19 mouse cellular contexts compared by ENCODE assay signal in genomic region chr11:69891482-69891881, GRCm38 (mm10). TPM values are rescaled to one million over a fixed set of nuclear protein-coding genes. Genes with fewer than 3 reads are reported as not detected.
DNase-seq lines count a peak whose midpoint lies in the region; ATAC-seq and TF ChIP-seq lines count a peak whose summit lies in the region.
"Had no signal": no experiment of that assay in that cellular context is flagged by ENCODE, and none has a peak within 500 bp of the region (broad histone marks: within the 10 kb centered on the region; RNA-seq: fewer than 3 reads in every experiment).

No protein-coding gene starts in this region.

- H3K4me2 ChIP-seq in heart, embryonic 13.5 days, result no peak overlapping the region
- no peak overlapping the region for H3K4me2 ChIP-seq in lung, embryonic 16.5 days (ENCODE audit: low read depth, low read length)
- no peak overlapping the region for H3K4me2 ChIP-seq in heart, embryonic 15.5 days
- H3K4me2 ChIP-seq: hindbrain, embryonic 12.5 days; limb, embryonic 15.5 days; midbrain, embryonic 12.5 days; stomach, embryonic 15.5 days had no signal

- TF ChIP-seq EP300 in MEL (IDR thresholded peaks at IDR 0.05; ENCODE audit: low read depth in 1 of 2, low read length in 2 of 2), result peak; percentile 26 to 49; a peak in 3 of 4 replicates

- 0 out of 2 replicates have a peak overlapping the region, but pooled peaks have one; percentile 32 for H3K27ac ChIP-seq in heart, embryonic 13.5 days (replicated peaks)
- H3K27ac ChIP-seq in lung, embryonic 16.5 days (ENCODE audit: low read length), result no peak overlapping the region
- no peak overlapping the region for H3K27ac ChIP-seq in MEL (ENCODE audit: control insufficient read depth, low read depth, low read length)
- no peak overlapping the region for H3K27ac ChIP-seq in heart, embryonic 15.5 days
- H3K27ac ChIP-seq: hindbrain, embryonic 12.5 days; limb, embryonic 15.5 days; midbrain, embryonic 12.5 days; neural tube, embryonic 12.5 days; stomach, embryonic 15.5 days had no signal

- no peak overlapping the region for H3K9ac ChIP-seq in heart, embryonic 13.5 days
- H3K9ac ChIP-seq in lung, embryonic 16.5 days (ENCODE audit: low read length), result no peak overlapping the region
- H3K9ac ChIP-seq in MEL (ENCODE audit: control insufficient read depth, low read depth, low read length, poor library complexity, severe bottlenecking), result no peak overlapping the region
- no peak overlapping the region for H3K9ac ChIP-seq in heart, embryonic 15.5 days
- H3K9ac ChIP-seq: hindbrain, embryonic 12.5 days; limb, embryonic 15.5 days; midbrain, embryonic 12.5 days; neural tube, embryonic 12.5 days; stomach, embryonic 15.5 days had no signal

- DNase-seq in heart, adult 18-20 months, result no peak
- DNase-seq in lung, postnatal 36 days, result no peak
- peak; percentile 73 for DNase-seq in MEL (ENCODE audit: low read depth, low spot score)
- DNase-seq in kidney, postnatal 10 days, result no peak
- DNase-seq in T-cell, adult 2 months (ENCODE audit: low spot score), result no peak
- DNase-seq: adrenal gland, postnatal 10 days; cerebellum, adult 11 months had no signal

- H3K4me1 ChIP-seq in heart, embryonic 13.5 days, result peaks cover 36% of the 10 kb centered on the region
- H3K4me1 ChIP-seq in lung, embryonic 16.5 days (replicated peaks; ENCODE audit: control insufficient read depth, insufficient read depth, low read length), result peaks cover 8% of the 10 kb centered on the region
- peaks cover 13 to 27% of the 10 kb centered on the region in 2 experiments for H3K4me1 ChIP-seq in MEL (ENCODE audit: control insufficient read depth in 1 of 2, insufficient read depth in 2 of 2, low read length in 2 of 2)
- peaks cover 29% of the 10 kb centered on the region for H3K4me1 ChIP-seq in heart, embryonic 15.5 days (replicated peaks)
- H3K4me1 ChIP-seq: hindbrain, embryonic 12.5 days; midbrain, embryonic 12.5 days; neural tube, embryonic 12.5 days; stomach, embryonic 15.5 days had no signal

- ATAC-seq in heart, embryonic 13.5 days (ENCODE audit: extremely low read depth, insufficient number of reproducible peaks, low FRiP score, low TSS enrichment), result no peak
- peak; percentile 53; the same call in 1 of the 2 replicates for ATAC-seq in lung, embryonic 16.5 days (ENCODE audit: low read depth)
- ATAC-seq in heart, embryonic 15.5 days (replicated peaks; ENCODE audit: insufficient number of reproducible peaks, insufficient read depth, low FRiP score, low read depth), result peak; percentile 49; the same call in 1 of the 2 replicates
- ATAC-seq: Patski had no signal

- no peaks in the 10 kb centered on the region for H3K36me3 ChIP-seq in heart, embryonic 13.5 days
- H3K36me3 ChIP-seq in lung, embryonic 16.5 days (ENCODE audit: control insufficient read depth, insufficient read depth, low read length), result no peaks in the 10 kb centered on the region
- H3K36me3 ChIP-seq in MEL (ENCODE audit: control insufficient read depth in 1 of 2, insufficient read depth in 2 of 2, low read length in 2 of 2), result peaks cover 0 to 15% of the 10 kb centered on the region in 2 experiments; a peak in 2 of 4 replicates
- no peaks in the 10 kb centered on the region for H3K36me3 ChIP-seq in heart, embryonic 15.5 days
- H3K36me3 ChIP-seq: hindbrain, embryonic 12.5 days; limb, embryonic 15.5 days; midbrain, embryonic 12.5 days; neural tube, embryonic 12.5 days; stomach, embryonic 15.5 days had no signal

- 14% methylated on average over 4 of the region's 4 CpGs for WGBS in heart, embryonic 13.5 days
- WGBS in lung, embryonic 16.5 days, result 34% methylated on average over 4 of the region's 4 CpGs
- WGBS in heart, embryonic 15.5 days, result 21% methylated on average over 4 of the region's 4 CpGs

- TF ChIP-seq POLR2A in MEL (IDR thresholded peaks at IDR 0.05; ENCODE audit: control insufficient read depth in 1 of 2, insufficient read depth in 1 of 2, low read depth in 1 of 2, low read length in 2 of 2, poor library complexity in 1 of 2), result no peak

- H3K4me3 ChIP-seq in heart, embryonic 13.5 days, result no peak overlapping the region
- no peak overlapping the region for H3K4me3 ChIP-seq in lung, embryonic 16.5 days (ENCODE audit: low read length)
- no peak overlapping the region for H3K4me3 ChIP-seq in MEL (ENCODE audit: control insufficient read depth in 1 of 2, insufficient read depth in 1 of 2, low read depth in 2 of 2, low read length in 2 of 2)
- no peak overlapping the region for H3K4me3 ChIP-seq in heart, embryonic 15.5 days
- H3K4me3 ChIP-seq: hindbrain, embryonic 12.5 days; limb, embryonic 15.5 days; midbrain, embryonic 12.5 days; neural tube, embryonic 12.5 days; stomach, embryonic 15.5 days had no signal

- H3K79me2 ChIP-seq in MEL (ENCODE audit: control insufficient read depth, insufficient read depth, low read length, poor library complexity), result no peaks in the 10 kb centered on the region; the same call in none of the 2 replicates

- no peaks in the 10 kb centered on the region for H3K9me3 ChIP-seq in heart, embryonic 13.5 days
- H3K9me3 ChIP-seq in lung, embryonic 16.5 days (ENCODE audit: control insufficient read depth, low read length), result no peaks in the 10 kb centered on the region
- H3K9me3 ChIP-seq in MEL (replicated peaks; ENCODE audit: insufficient read depth, low read length), result no peaks in the 10 kb centered on the region
- H3K9me3 ChIP-seq in heart, embryonic 15.5 days (replicated peaks), result no peaks in the 10 kb centered on the region
- H3K9me3 ChIP-seq: hindbrain, embryonic 12.5 days; limb, embryonic 15.5 days; midbrain, embryonic 12.5 days; neural tube, embryonic 12.5 days; stomach, embryonic 15.5 days had no signal

- H3K27me3 ChIP-seq in heart, embryonic 13.5 days (replicated peaks), result peaks cover 6% of the 10 kb centered on the region; the same call in 1 of the 2 replicates
- H3K27me3 ChIP-seq in lung, embryonic 16.5 days (ENCODE audit: control insufficient read depth, insufficient read depth, low read depth, low read length), result no peaks in the 10 kb centered on the region
- no peaks in the 10 kb centered on the region for H3K27me3 ChIP-seq in MEL (ENCODE audit: control insufficient read depth in 1 of 2, insufficient read depth in 2 of 2, low read length in 2 of 2)
- H3K27me3 ChIP-seq in heart, embryonic 15.5 days, result peaks cover 3% of the 10 kb centered on the region; the same call in 1 of the 2 replicates
- H3K27me3 ChIP-seq: hindbrain, embryonic 12.5 days; limb, embryonic 15.5 days; midbrain, embryonic 12.5 days; neural tube, embryonic 12.5 days; Patski; stomach, embryonic 15.5 days had no signal

- TF ChIP-seq CTCF in MEL (IDR thresholded peaks at IDR 0.05 in 2 of 3, conservative IDR thresholded peaks at IDR 0.05 in 1 of 3; ENCODE audit: control insufficient read depth in 1 of 3, insufficient read depth in 1 of 3, low read depth in 2 of 3, low read length in 3 of 3, poor library complexity in 1 of 3, severe bottlenecking in 1 of 3), result no peak

- no peak for TF ChIP-seq RAD21 in MEL (IDR thresholded peaks at IDR 0.05; ENCODE audit: low read depth, low read length)

TF ChIP-seq in MEL, 35 proteins besides CTCF, POLR2A, EP300 and RAD21 (continues in another document):
- TF ChIP-seq MYC (IDR thresholded peaks at IDR 0.05; ENCODE audit: low read depth, low read length), result peak; percentile 21; the same call in 1 of the 2 replicates

RNA-seq across cellular contexts. Expression of gene Acap1, which starts 3.9 kb away (rescaled TPM):
- polyA plus RNA-seq in heart, embryonic 13.5 days (2015; fragmentation: Nextera tagmentation; extraction: Ambion mirVana), result 7.0 and 8.2 TPM in 2 replicates
- 1 to 10 TPM in 1 of 2 experiments, under 1 TPM in 1; 0.72 to 4.4 TPM for total RNA-seq in heart, adult 18-20 months (2021)
- 2.1 and 3.8 TPM in 2 replicates for polyA plus RNA-seq in lung, embryonic 16.5 days (2015; fragmentation: Nextera tagmentation; extraction: Ambion mirVana)
- 20.7 and 33.4 TPM in 2 replicates for total RNA-seq in MEL (2012; rRNA removed)
- polyA plus RNA-seq in MEL (2012; ENCODE audit: insufficient read depth in 1 of 2, insufficient read length in 2 of 2, low read depth in 1 of 2, low replicate concordance in 2 of 2, missing spikeins in 1 of 2), result 10 to 100 TPM in 1 of 2 experiments, not detected in 1; 42.2 TPM
- polyA plus RNA-seq in heart, embryonic 15.5 days (2015; fragmentation: Nextera tagmentation; extraction: Ambion mirVana), result 4.5 and 14.8 TPM in 2 replicates
- total RNA-seq: layer of hippocampus, postnatal 36 days had no signal

RNA-seq across cellular contexts. Expression of gene 2810408A11Rik, which starts 9.3 kb away (rescaled TPM):
- 4.0 and 4.1 TPM in 2 replicates for polyA plus RNA-seq in heart, embryonic 13.5 days (2015; fragmentation: Nextera tagmentation; extraction: Ambion mirVana)
- under 1 TPM in 1 of 2 experiments, not detected in 1; 0.41 TPM for total RNA-seq in heart, adult 18-20 months (2021)
- polyA plus RNA-seq in lung, embryonic 16.5 days (2015; fragmentation: Nextera tagmentation; extraction: Ambion mirVana), result 7.9 and 8.6 TPM in 2 replicates
- total RNA-seq in MEL (2012; rRNA removed), result 0.69 and 0.81 TPM in 2 replicates
- 1 to 10 TPM in 1 of 2 experiments, not detected in 1; 1.3 TPM for polyA plus RNA-seq in MEL (2012; ENCODE audit: insufficient read depth in 1 of 2, insufficient read length in 2 of 2, low read depth in 1 of 2, low replicate concordance in 2 of 2, missing spikeins in 1 of 2)
- polyA plus RNA-seq in heart, embryonic 15.5 days (2015; fragmentation: Nextera tagmentation; extraction: Ambion mirVana), result 3.7 and 5.8 TPM in 2 replicates

RNA-seq across cellular contexts. Expression of gene Neurl4, which starts 9.4 kb away (rescaled TPM):
- polyA plus RNA-seq in heart, embryonic 13.5 days (2015; fragmentation: Nextera tagmentation; extraction: Ambion mirVana), result 7.8 and 8.1 TPM in 2 replicates
- 10 to 100 TPM; 42.1 to 48.0 TPM for total RNA-seq in heart, adult 18-20 months (2021)
- polyA plus RNA-seq in lung, embryonic 16.5 days (2015; fragmentation: Nextera tagmentation; extraction: Ambion mirVana), result 5.7 and 6.4 TPM in 2 replicates
- total RNA-seq in MEL (2012; rRNA removed), result 47.3 and 58.0 TPM in 2 replicates
- polyA plus RNA-seq in MEL (2012; ENCODE audit: insufficient read depth in 1 of 2, insufficient read length in 2 of 2, low read depth in 1 of 2, low replicate concordance in 2 of 2, missing spikeins in 1 of 2), result 10 to 100 TPM in 1 of 2 experiments, not detected in 1; 50.9 TPM
- polyA plus RNA-seq in heart, embryonic 15.5 days (2015; fragmentation: Nextera tagmentation; extraction: Ambion mirVana), result 5.2 and 7.0 TPM in 2 replicates

RNA-seq across cellular contexts. Expression of gene Kctd11, which starts 10.3 kb away (rescaled TPM):
- polyA plus RNA-seq in heart, embryonic 13.5 days (2015; fragmentation: Nextera tagmentation; extraction: Ambion mirVana), result 3.9 TPM in 2 replicates
- total RNA-seq in heart, adult 18-20 months (2021), result 1 to 10 TPM; 2.0 to 2.5 TPM
- 10.9 and 11.4 TPM in 2 replicates for polyA plus RNA-seq in lung, embryonic 16.5 days (2015; fragmentation: Nextera tagmentation; extraction: Ambion mirVana)
- total RNA-seq in MEL (2012; rRNA removed), result 0.19 and 0.26 TPM in 2 replicates
- under 1 TPM in 1 of 2 experiments, not detected in 1; 0.49 TPM for polyA plus RNA-seq in MEL (2012; ENCODE audit: insufficient read depth in 1 of 2, insufficient read length in 2 of 2, low read depth in 1 of 2, low replicate concordance in 2 of 2, missing spikeins in 1 of 2)
- polyA plus RNA-seq in heart, embryonic 15.5 days (2015; fragmentation: Nextera tagmentation; extraction: Ambion mirVana), result 3.3 and 5.7 TPM in 2 replicates

RNA-seq across cellular contexts. Expression of gene Tmem95, which starts 13.7 kb away (rescaled TPM):
- not detected in 2 replicates for polyA plus RNA-seq in heart, embryonic 13.5 days (2015; fragmentation: Nextera tagmentation; extraction: Ambion mirVana)
- total RNA-seq in heart, adult 18-20 months (2021), result not detected
- not detected in 2 replicates for polyA plus RNA-seq in lung, embryonic 16.5 days (2015; fragmentation: Nextera tagmentation; extraction: Ambion mirVana)
- not detected in 2 replicates for total RNA-seq in MEL (2012; rRNA removed)
- not detected for polyA plus RNA-seq in MEL (2012; ENCODE audit: insufficient read depth in 1 of 2, insufficient read length in 2 of 2, low read depth in 1 of 2, low replicate concordance in 2 of 2, missing spikeins in 1 of 2)
- not detected in 2 replicates for polyA plus RNA-seq in heart, embryonic 15.5 days (2015; fragmentation: Nextera tagmentation; extraction: Ambion mirVana)
- total RNA-seq: adrenal gland, postnatal 10 days; gastrocnemius, adult 18-20 months; layer of hippocampus, postnatal 36 days had no signal
- polyA plus RNA-seq: hindbrain, embryonic 12.5 days; kidney, embryonic 14.5 days; midbrain, embryonic 12.5 days; neural tube, embryonic 12.5 days; stomach, embryonic 15.5 days had no signal
